17 mouse cellular contexts compared by ENCODE assay signal in the genomic region with DNA sequence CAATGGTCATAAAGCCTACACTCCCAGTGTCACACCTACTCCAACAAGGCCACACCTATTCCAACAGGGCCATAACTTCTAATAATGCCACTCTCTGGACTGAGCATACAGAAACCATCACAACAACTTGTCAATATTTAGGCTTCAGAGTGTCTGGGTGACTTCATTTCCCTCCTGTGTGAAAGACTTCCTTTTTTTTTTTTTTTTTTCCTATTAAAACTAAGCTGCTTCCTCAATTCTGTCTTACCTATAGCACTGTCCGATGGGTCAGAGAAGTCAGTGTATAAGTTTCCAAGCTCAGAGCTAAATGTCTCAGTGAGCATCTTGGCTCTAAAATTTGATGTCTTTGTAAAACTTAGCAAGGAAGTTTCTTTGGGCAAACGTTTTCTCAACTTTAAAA.
DNase-seq lines count a peak whose midpoint lies in the region; TF ChIP-seq lines count a peak whose summit lies in the region.
"Had no signal": no experiment of that assay in that cellular context is flagged by ENCODE, and none has a peak within 500 bp of the region (broad histone marks: within the 10 kb centered on the region; RNA-seq: fewer than 3 reads in every experiment).

No protein-coding gene starts in this region.

- H3K36me3 ChIP-seq in CH12.LX (replicated peaks in 1 of 2; ENCODE audit: control insufficient read depth in 1 of 2, insufficient read depth in 1 of 2, low read length in 1 of 2), result no peaks in the 10 kb centered on the region
- H3K36me3 ChIP-seq in MEL (ENCODE audit: control insufficient read depth in 1 of 2, insufficient read depth in 2 of 2, low read length in 2 of 2), result no peaks in the 10 kb centered on the region
- H3K36me3 ChIP-seq: G1E had no signal

- H3K27me3 ChIP-seq in CH12.LX (replicated peaks) (no peaks in the 10 kb centered on the region), MEL (ENCODE audit: control insufficient read depth in 1 of 2, insufficient read depth in 2 of 2, low read length in 2 of 2) (no peaks in the 10 kb centered on the region)

- no peak overlapping the region for H3K9ac ChIP-seq in CH12.LX (ENCODE audit: insufficient read depth, low read depth)
- H3K9ac ChIP-seq in MEL (ENCODE audit: control insufficient read depth, low read depth, low read length, poor library complexity, severe bottlenecking), result no peak overlapping the region

- TF ChIP-seq RAD21 in CH12.LX (IDR thresholded peaks at IDR 0.05; ENCODE audit: low read depth, low read length) (no peak), MEL (IDR thresholded peaks at IDR 0.05; ENCODE audit: low read depth, low read length) (no peak)

- DNase-seq in CH12.LX (ENCODE audit: extremely low read depth) (no peak), MEL (ENCODE audit: low read depth, low spot score) (no peak)
- DNase-seq in adrenal gland, adult 8-10 months, result no peak
- no peak for DNase-seq in urinary bladder, postnatal 25 days (ENCODE audit: low spot score)
- DNase-seq: adrenal gland, adult 2 months; adrenal gland, postnatal 10 days; adrenal gland, postnatal 14 days; adrenal gland, postnatal 25 days; adrenal gland, postnatal 36 days; B cell, adult 2 months; cerebellum, adult 11 months; cerebellum, adult 11-12 months; cerebellum, adult 18-20 months; cerebellum, adult 2 months; cerebellum, adult 8-10 months; cerebellum, adult 9-10 months had no signal

- no peaks in the 10 kb centered on the region for H3K79me2 ChIP-seq in CH12.LX (replicated peaks; ENCODE audit: control insufficient read depth, extremely low read depth, insufficient read depth, poor library complexity, severe bottlenecking)
- H3K79me2 ChIP-seq in MEL (ENCODE audit: control insufficient read depth, insufficient read depth, low read length, poor library complexity), result no peaks in the 10 kb centered on the region

- H3K4me2 ChIP-seq in CH12.LX (ENCODE audit: insufficient read depth, low read depth, poor library complexity, severe bottlenecking), result no peak overlapping the region

- no peak for TF ChIP-seq EP300 in CH12.LX (IDR thresholded peaks at IDR 0.05; ENCODE audit: low read length)
- TF ChIP-seq EP300 in MEL (IDR thresholded peaks at IDR 0.05; ENCODE audit: low read depth in 1 of 2, low read length in 2 of 2), result no peak

- H3K4me1 ChIP-seq in CH12.LX (ENCODE audit: control insufficient read depth in 1 of 2, insufficient read depth in 2 of 2), result peaks cover 0 to 5% of the 10 kb centered on the region in 2 experiments; a peak in 2 of 4 replicates
- no peaks in the 10 kb centered on the region for H3K4me1 ChIP-seq in MEL (ENCODE audit: control insufficient read depth in 1 of 2, insufficient read depth in 2 of 2, low read length in 2 of 2)

- no peaks in the 10 kb centered on the region for H3K9me3 ChIP-seq in CH12.LX (replicated peaks; ENCODE audit: low read length)
- H3K9me3 ChIP-seq in MEL (replicated peaks; ENCODE audit: insufficient read depth, low read length), result no peaks in the 10 kb centered on the region
- H3K9me3 ChIP-seq: G1E had no signal

- H3K4me3 ChIP-seq in CH12.LX (replicated peaks in 1 of 3; ENCODE audit: low read depth in 2 of 3, low read length in 2 of 3, poor library complexity in 1 of 3) (no peak overlapping the region), MEL (ENCODE audit: control insufficient read depth in 1 of 2, insufficient read depth in 1 of 2, low read depth in 2 of 2, low read length in 2 of 2) (no peak overlapping the region)

- in situ Hi-C loops in CH12.LX (cut with MboI; ENCODE audit: low pct_ligation_motif_present, low pct_unique_long_range_greater_than_20kb, low sequenced_read_pairs), result no loop called here

- dilution Hi-C loops in CH12.LX (cut with MboI; ENCODE audit: extremely low pct_ligation_motif_present, extremely low pct_unique_long_range_greater_than_20kb, low sequenced_read_pairs), result no loop called here

- TF ChIP-seq CTCF in CH12.LX (conservative IDR thresholded peaks at IDR 0.05 in 1 of 2, IDR thresholded peaks at IDR 0.05 in 1 of 2; ENCODE audit: low read depth in 2 of 2, low read length in 2 of 2) (no peak), MEL (IDR thresholded peaks at IDR 0.05 in 2 of 3, conservative IDR thresholded peaks at IDR 0.05 in 1 of 3; ENCODE audit: control insufficient read depth in 1 of 3, insufficient read depth in 1 of 3, low read depth in 2 of 3, low read length in 3 of 3, poor library complexity in 1 of 3, severe bottlenecking in 1 of 3) (no peak)

- TF ChIP-seq POLR2A in CH12.LX (IDR thresholded peaks at IDR 0.05; ENCODE audit: low read depth, low read length) (no peak), MEL (IDR thresholded peaks at IDR 0.05; ENCODE audit: control insufficient read depth in 1 of 2, insufficient read depth in 1 of 2, low read depth in 1 of 2, low read length in 2 of 2, poor library complexity in 1 of 2) (no peak)

- H3K27ac ChIP-seq in CH12.LX (ENCODE audit: insufficient read depth, low read depth), result no peak overlapping the region
- no peak overlapping the region for H3K27ac ChIP-seq in MEL (ENCODE audit: control insufficient read depth, low read depth, low read length)

TF ChIP-seq in CH12.LX, 34 proteins besides CTCF, POLR2A, EP300 and RAD21:
- no peak for TF ChIP-seq MXI1 (IDR thresholded peaks at IDR 0.05; ENCODE audit: low read depth, low read length)
- TF ChIP-seq BHLHE40 (IDR thresholded peaks at IDR 0.05; ENCODE audit: low read depth, low read length), result no peak
- peak; percentile 80 for TF ChIP-seq ZNF384 (IDR thresholded peaks at IDR 0.05; ENCODE audit: low read depth, low read length)
TF ChIP-seq in CH12.LX: peak in this region for 1.

TF ChIP-seq in MEL, 35 proteins besides CTCF, POLR2A, EP300 and RAD21:
- TF ChIP-seq USF1 (IDR thresholded peaks at IDR 0.05; ENCODE audit: low read depth, low read length) (no peak), POLR2AphosphoS5 (IDR thresholded peaks at IDR 0.05; ENCODE audit: borderline replicate concordance, low read depth, low read length) (no peak), ZNF384 (IDR thresholded peaks at IDR 0.05; ENCODE audit: low read depth, low read length) (peak; percentile 64)
